Mouse (Mus musculus) mature B cell (primary cell): Measurements from ENCODE around the gene Dusp14.

ENCODE experiments used
- in situ Hi-C: fragments of 300-500 bp; cut with MboI; formaldehyde crosslinking; loops from 2 replicates; pipeline ENCODE4 v1.14.3; 2019

Dusp14 gene

GRCm38 (mm10) chr11:84066927-84067645, 2.0 kb downstream of the Dusp14 start:
- in situ Hi-C loops: no loop called here

- in situ Hi-C loops: no loop called here
Measured at GRCm38 (mm10) chr11:84066071-84066481, 3.0 kb downstream of the Dusp14 start.

GRCm38 (mm10) chr11:84063631-84064209, 5.3 kb downstream of the Dusp14 start:
- in situ Hi-C loops: no loop called here

GRCm38 (mm10) chr11:84062805-84063204, 6.3 kb downstream of the Dusp14 start:
- in situ Hi-C loops: no loop called here

- in situ Hi-C loops: no loop called here
Measured at GRCm38 (mm10) chr11:84061881-84062280, 7.2 kb downstream of the Dusp14 start.

GRCm38 (mm10) chr11:84060635-84061034, 8.4 kb downstream of the Dusp14 start:
- in situ Hi-C loops: no loop called here

- in situ Hi-C loops: no loop called here
Measured at GRCm38 (mm10) chr11:84059784-84060183, 9.3 kb downstream of the Dusp14 start.

GRCm38 (mm10) chr11:84057418-84057817, 11.6 kb downstream of the Dusp14 start:
- in situ Hi-C loops: no loop called here

GRCm38 (mm10) chr11:84053524-84054163, 15.4 kb downstream of the Dusp14 start:
- in situ Hi-C loops: no loop called here

GRCm38 (mm10) chr11:84053055-84053454, 16.0 kb downstream of the Dusp14 start:
- in situ Hi-C loops: no loop called here

- in situ Hi-C loops: no loop called here
Measured at GRCm38 (mm10) chr11:84048411-84048810, 20.6 kb downstream of the Dusp14 start.

GRCm38 (mm10) chr11:84047270-84047669, 21.8 kb downstream of the Dusp14 start:
- in situ Hi-C loops: no loop called here

- in situ Hi-C loops: no loop called here
Measured at GRCm38 (mm10) chr11:84044988-84045387, 24.1 kb downstream of the Dusp14 start.

- in situ Hi-C loops: no loop called here
Measured at GRCm38 (mm10) chr11:84042808-84043762, 26.0 kb downstream of the Dusp14 start.

- in situ Hi-C loops: no loop called here
Measured at GRCm38 (mm10) chr11:84040621-84041020, 28.4 kb downstream of the Dusp14 start.

- in situ Hi-C loops: no loop called here
Measured at GRCm38 (mm10) chr11:84033671-84034070, 35.4 kb downstream of the Dusp14 start.

GRCm38 (mm10) chr11:84032559-84032958, 36.5 kb downstream of the Dusp14 start:
- in situ Hi-C loops: no loop called here

- in situ Hi-C loops: no loop called here
Measured at GRCm38 (mm10) chr11:84031971-84032370, 37.1 kb downstream of the Dusp14 start.

GRCm38 (mm10) chr11:84028271-84029028, 40.6 kb downstream of the Dusp14 start:
- in situ Hi-C loops: no loop called here

GRCm38 (mm10) chr11:84027231-84027630, 41.8 kb downstream of the Dusp14 start:
- in situ Hi-C loops: no loop called here

- in situ Hi-C loops: no loop called here
Measured at GRCm38 (mm10) chr11:84016810-84017508, 52.1 kb downstream of the Dusp14 start.
